Mouse (Mus musculus): ENCODE results near the gene Clybl. TPM values are rescaled to one million over a fixed set of nuclear protein-coding genes. Genes with fewer than 3 reads are reported as not detected.
A peak's percentile ranks its signal among the peaks of the same experiment; 100 is the strongest.

The Clybl gene
- polyA plus RNA-seq, 1 experiment from 2014 or later = 34.3 TPM

- H3K27ac ChIP-seq (ENCODE audit: low read depth, low read length) = peak overlapping the region; percentile 77
Measured at GRCm38 (mm10) chr14:122226666-122227453, 45.4 kb downstream of the Clybl start.

GRCm38 (mm10) chr14:122227454-122227951, 46.0 kb downstream of the Clybl start:
- Histone ChIP-seq H3K9ac (ENCODE audit: low read length) (0 out of 2 replicates have a peak overlapping the region, but pooled peaks have one; percentile 39), H3K36me3 (ENCODE audit: control insufficient read depth, insufficient read depth, low read length) (no peaks in the 10 kb centered on the region), H3K9me3 (ENCODE audit: control insufficient read depth, low read length) (no peaks in the 10 kb centered on the region), H3K27ac (ENCODE audit: low read depth, low read length) (peak overlapping the region; percentile 77), H3K4me3 (ENCODE audit: low read depth, low read length) (peak overlapping the region; percentile 2; the same call in 1 of the 2 replicates), H3K27me3 (ENCODE audit: control insufficient read depth, insufficient read depth, low read length) (peaks cover 2% of the 10 kb centered on the region; the same call in 1 of the 2 replicates), H3K4me1 (replicated peaks; ENCODE audit: control insufficient read depth, insufficient read depth, low read length) (peaks cover 25% of the 10 kb centered on the region), H3K4me2 (ENCODE audit: low read depth, low read length, severe bottlenecking) (peak overlapping the region; percentile 40; the same call in 1 of the 2 replicates)
- peak; percentile 32 for ATAC-seq (replicated peaks; ENCODE audit: low FRiP score)
- WGBS = 5% methylated on average over 14 of the region's 14 CpGs
- DNase-seq (ENCODE audit: low spot score) = peak; percentile 64

More at GRCm38 (mm10) chr14:122226666-122227453, 45.4 kb downstream of the Clybl start:
- Histone ChIP-seq H3K4me3 (ENCODE audit: low read depth, low read length) (peak overlapping the region; percentile 2; the same call in 1 of the 2 replicates), H3K27me3 (ENCODE audit: control insufficient read depth, insufficient read depth, low read length) (peaks cover 2% of the 10 kb centered on the region; the same call in 1 of the 2 replicates), H3K36me3 (ENCODE audit: control insufficient read depth, insufficient read depth, low read length) (no peaks in the 10 kb centered on the region), H3K9me3 (ENCODE audit: control insufficient read depth, low read length) (no peaks in the 10 kb centered on the region), H3K9ac (ENCODE audit: low read length) (0 out of 2 replicates have a peak overlapping the region, but pooled peaks have one; percentile 39), H3K4me2 (ENCODE audit: low read depth, low read length, severe bottlenecking) (peak overlapping the region; percentile 40; the same call in 1 of the 2 replicates), H3K4me1 (replicated peaks; ENCODE audit: control insufficient read depth, insufficient read depth, low read length) (peaks cover 25% of the 10 kb centered on the region)
- no peak for ATAC-seq (replicated peaks; ENCODE audit: low FRiP score)
- DNase-seq (ENCODE audit: low spot score) = peak; percentile 65
- WGBS = 25% methylated on average over 22 of the region's 22 CpGs

- no peaks in the 10 kb centered on the region for H3K36me3 ChIP-seq (ENCODE audit: control insufficient read depth, insufficient read depth, low read length)
- ATAC-seq (replicated peaks; ENCODE audit: low FRiP score) (peak; percentile 60), DNase-seq (ENCODE audit: low spot score) (peak; percentile 85)
- no peaks in the 10 kb centered on the region for H3K9me3 ChIP-seq (ENCODE audit: control insufficient read depth, low read length)
- H3K27ac ChIP-seq (ENCODE audit: low read depth, low read length) = peak overlapping the region; percentile 63
- peak overlapping the region; percentile 38; the same call in 1 of the 2 replicates for H3K4me2 ChIP-seq (ENCODE audit: low read depth, low read length, severe bottlenecking)
- H3K27me3 ChIP-seq (ENCODE audit: control insufficient read depth, insufficient read depth, low read length) = peaks cover 2% of the 10 kb centered on the region; the same call in 1 of the 2 replicates
- no peak overlapping the region for H3K4me3 ChIP-seq (ENCODE audit: low read depth, low read length)
- H3K9ac ChIP-seq (ENCODE audit: low read length) = peak overlapping the region; percentile 0; the same call in 1 of the 2 replicates
- 2% methylated on average over 23 of the region's 23 CpGs for WGBS
- H3K4me1 ChIP-seq (replicated peaks; ENCODE audit: control insufficient read depth, insufficient read depth, low read length) = peaks cover 25% of the 10 kb centered on the region
Measured at GRCm38 (mm10) chr14:122228816-122229551, 47.5 kb downstream of the Clybl start.

- Histone ChIP-seq H3K36me3 (ENCODE audit: control insufficient read depth, insufficient read depth, low read length) (no peaks in the 10 kb centered on the region), H3K27ac (ENCODE audit: low read depth, low read length) (no peak overlapping the region), H3K27me3 (ENCODE audit: control insufficient read depth, insufficient read depth, low read length) (no peaks in the 10 kb centered on the region), H3K9me3 (ENCODE audit: control insufficient read depth, low read length) (no peaks in the 10 kb centered on the region), H3K4me2 (ENCODE audit: low read depth, low read length, severe bottlenecking) (no peak overlapping the region), H3K4me1 (replicated peaks; ENCODE audit: control insufficient read depth, insufficient read depth, low read length) (peaks cover 20% of the 10 kb centered on the region), H3K4me3 (ENCODE audit: low read depth, low read length) (no peak overlapping the region), H3K9ac (ENCODE audit: low read length) (no peak overlapping the region)
- 36% methylated on average over 5 of the region's 5 CpGs for WGBS
- DNase-seq (ENCODE audit: low spot score) (no peak), ATAC-seq (replicated peaks; ENCODE audit: low FRiP score) (no peak)
Measured at GRCm38 (mm10) chr14:122229988-122230387, 48.5 kb downstream of the Clybl start.

- H3K9me3 ChIP-seq (ENCODE audit: control insufficient read depth, low read length) = no peaks in the 10 kb centered on the region
- H3K9ac ChIP-seq (ENCODE audit: low read length) = no peak overlapping the region
- no peak overlapping the region for H3K4me3 ChIP-seq (ENCODE audit: low read depth, low read length)
- H3K27ac ChIP-seq (ENCODE audit: low read depth, low read length) = no peak overlapping the region
- H3K4me2 ChIP-seq (ENCODE audit: low read depth, low read length, severe bottlenecking) = no peak overlapping the region
- 0 out of 2 replicates have a peak, but pooled peaks have one; percentile 5 for ATAC-seq (replicated peaks; ENCODE audit: low FRiP score)
- no peaks in the 10 kb centered on the region for H3K36me3 ChIP-seq (ENCODE audit: control insufficient read depth, insufficient read depth, low read length)
- peak; percentile 66 for DNase-seq (ENCODE audit: low spot score)
- WGBS = 16% methylated on average over 14 of the region's 14 CpGs
- peaks cover 17% of the 10 kb centered on the region for H3K4me1 ChIP-seq (replicated peaks; ENCODE audit: control insufficient read depth, insufficient read depth, low read length)
- H3K27me3 ChIP-seq (ENCODE audit: control insufficient read depth, insufficient read depth, low read length) = no peaks in the 10 kb centered on the region
Measured at GRCm38 (mm10) chr14:122230621-122231025, 49.1 kb downstream of the Clybl start.

- 38% methylated on average over 10 of the region's 10 CpGs for WGBS
- peaks cover 15% of the 10 kb centered on the region for H3K4me1 ChIP-seq (replicated peaks; ENCODE audit: control insufficient read depth, insufficient read depth, low read length)
- H3K27me3 ChIP-seq (ENCODE audit: control insufficient read depth, insufficient read depth, low read length) = no peaks in the 10 kb centered on the region
Measured at GRCm38 (mm10) chr14:122231073-122231472, 49.6 kb downstream of the Clybl start.

GRCm38 (mm10) chr14:122233212-122233714, 51.8 kb downstream of the Clybl start:
- ATAC-seq (replicated peaks; ENCODE audit: low FRiP score) (no peak), DNase-seq (ENCODE audit: low spot score) (no peak)
- no peak overlapping the region for H3K4me3 ChIP-seq (ENCODE audit: low read depth, low read length)

More at GRCm38 (mm10) chr14:122231073-122231472, 49.6 kb downstream of the Clybl start:
- H3K9ac ChIP-seq (ENCODE audit: low read length) = no peak overlapping the region
- H3K27ac ChIP-seq (ENCODE audit: low read depth, low read length) = no peak overlapping the region
- no peak for ATAC-seq (replicated peaks; ENCODE audit: low FRiP score)
- H3K4me2 ChIP-seq (ENCODE audit: low read depth, low read length, severe bottlenecking) = no peak overlapping the region
- no peak for DNase-seq (ENCODE audit: low spot score)
- no peak overlapping the region for H3K4me3 ChIP-seq (ENCODE audit: low read depth, low read length)
- no peaks in the 10 kb centered on the region for H3K36me3 ChIP-seq (ENCODE audit: control insufficient read depth, insufficient read depth, low read length)
- no peaks in the 10 kb centered on the region for H3K9me3 ChIP-seq (ENCODE audit: control insufficient read depth, low read length)

GRCm38 (mm10) chr14:122243874-122244273, 62.4 kb downstream of the Clybl start:
- Histone ChIP-seq H3K9ac (ENCODE audit: low read length) (no peak overlapping the region), H3K4me1 (replicated peaks; ENCODE audit: control insufficient read depth, insufficient read depth, low read length) (no peaks in the 10 kb centered on the region), H3K4me3 (ENCODE audit: low read depth, low read length) (no peak overlapping the region), H3K36me3 (ENCODE audit: control insufficient read depth, insufficient read depth, low read length) (no peaks in the 10 kb centered on the region), H3K27me3 (ENCODE audit: control insufficient read depth, insufficient read depth, low read length) (no peaks in the 10 kb centered on the region), H3K27ac (ENCODE audit: low read depth, low read length) (no peak overlapping the region), H3K4me2 (ENCODE audit: low read depth, low read length, severe bottlenecking) (no peak overlapping the region), H3K9me3 (ENCODE audit: control insufficient read depth, low read length) (no peaks in the 10 kb centered on the region)
- no peak for ATAC-seq (replicated peaks; ENCODE audit: low FRiP score)
- WGBS = 88% methylated on average over 1 of the region's 1 CpGs
- DNase-seq (ENCODE audit: low spot score) = no peak

More at GRCm38 (mm10) chr14:122233212-122233714, 51.8 kb downstream of the Clybl start:
- no peak overlapping the region for H3K27ac ChIP-seq (ENCODE audit: low read depth, low read length)
- H3K27me3 ChIP-seq (ENCODE audit: control insufficient read depth, insufficient read depth, low read length) = no peaks in the 10 kb centered on the region
- WGBS = 88% methylated on average over 19 of the region's 19 CpGs
- H3K36me3 ChIP-seq (ENCODE audit: control insufficient read depth, insufficient read depth, low read length) = no peaks in the 10 kb centered on the region
- H3K9me3 ChIP-seq (ENCODE audit: control insufficient read depth, low read length) = no peaks in the 10 kb centered on the region
- H3K4me1 ChIP-seq (replicated peaks; ENCODE audit: control insufficient read depth, insufficient read depth, low read length) = peaks cover 5% of the 10 kb centered on the region
- H3K4me2 ChIP-seq (ENCODE audit: low read depth, low read length, severe bottlenecking) = no peak overlapping the region
- H3K9ac ChIP-seq (ENCODE audit: low read length) = no peak overlapping the region
